Mouse (Mus musculus) v-Abl transformed pro-B cells (cell line): ENCODE measurements around the gene Rpia.

Experiments used
- in situ Hi-C, 2 experiments: fragments of 400-800 bp; cut with MboI; formaldehyde crosslinking; loops; one replicate each; pipeline ENCODE4 v1.15.1; 2025; ENCODE audit not compliant: unreplicated experiment in 2 of 2

Rpia gene

DNA sequence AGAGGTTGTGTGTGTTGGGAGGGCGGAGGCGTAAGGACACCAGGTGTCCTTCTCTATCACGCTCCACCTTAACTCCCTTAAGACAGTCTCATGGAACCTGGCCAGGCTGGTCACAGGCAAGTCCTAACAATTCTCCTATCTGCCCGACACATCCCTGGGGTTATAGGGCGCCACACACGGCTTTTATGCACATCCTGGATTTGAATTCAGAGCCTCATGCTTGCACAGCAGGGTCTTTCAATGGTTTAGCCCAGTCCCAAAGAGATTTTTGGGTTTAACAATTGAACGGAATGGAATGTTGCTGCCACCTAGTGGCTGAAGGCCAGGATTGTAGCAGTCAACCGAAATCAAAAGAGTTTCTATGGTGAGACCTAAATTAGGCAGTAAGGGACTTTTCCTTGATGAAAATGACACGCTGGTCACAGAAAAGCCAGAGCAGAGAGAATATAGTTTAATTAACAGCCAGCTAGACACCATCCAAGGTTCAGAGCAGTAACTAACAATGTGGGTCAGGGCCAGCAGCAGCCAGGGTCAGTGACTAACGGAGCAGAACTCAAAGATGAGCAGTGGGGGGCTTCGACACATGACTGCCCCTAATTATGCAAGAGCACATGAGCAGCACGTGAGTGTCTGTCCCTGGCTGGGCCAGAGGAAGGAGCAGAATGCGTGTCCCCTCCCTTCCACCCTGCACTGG lies 13.9 kb upstream of the Rpia start:
- in situ Hi-C loops = loop anchor here (10.0 to 25.0 kb wide), 4 partner anchors 481 to 1006 kb away; no protein-coding TSS in a partner anchor

DNA sequence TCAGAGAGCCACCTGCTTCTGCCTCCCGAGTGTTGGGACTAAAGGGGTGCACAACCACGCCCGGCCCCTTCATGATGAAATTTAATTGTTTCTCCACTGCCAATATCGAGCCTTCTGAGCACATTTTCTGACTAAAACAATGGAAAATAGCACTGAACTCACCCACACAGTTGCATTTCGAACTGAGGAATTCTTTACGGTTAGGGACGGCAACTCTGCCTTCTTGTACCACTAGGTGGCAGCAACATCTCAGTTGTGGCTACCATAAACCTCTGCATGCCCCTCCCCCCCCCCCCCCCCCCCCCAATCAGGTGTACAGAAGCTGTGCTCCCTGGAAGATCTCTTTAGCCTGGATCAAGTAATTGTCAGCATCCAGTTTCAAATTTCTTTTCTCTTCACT lies 13.2 kb upstream of the Rpia start:
- in situ Hi-C loops = loop anchor here (10.0 to 25.0 kb wide), 4 partner anchors 482 to 1007 kb away; no protein-coding TSS in a partner anchor

DNA sequence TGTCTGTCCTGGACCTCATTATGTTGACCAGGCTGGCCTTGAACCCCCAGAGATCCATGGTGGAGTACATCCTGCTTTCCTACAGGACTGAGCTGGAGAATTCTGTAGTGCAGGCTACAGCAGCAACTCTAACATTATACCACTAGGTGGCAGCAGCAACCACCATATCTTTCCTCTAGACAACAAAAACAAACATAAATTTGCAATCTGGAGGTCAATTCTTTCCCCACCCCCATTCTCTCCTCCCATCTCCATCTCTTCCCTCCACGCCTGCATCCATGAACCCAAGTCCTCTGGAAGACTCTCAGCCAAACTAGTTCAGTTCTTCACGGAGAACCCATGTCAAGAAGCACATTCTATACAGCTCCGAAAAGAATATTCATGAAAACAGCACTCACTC lies 12.6 kb upstream of the Rpia start:
- in situ Hi-C loops = loop anchor here (5.0 to 25.0 kb wide), 7 partner anchors 118 to 1008 kb away; no protein-coding TSS in a partner anchor

DNA sequence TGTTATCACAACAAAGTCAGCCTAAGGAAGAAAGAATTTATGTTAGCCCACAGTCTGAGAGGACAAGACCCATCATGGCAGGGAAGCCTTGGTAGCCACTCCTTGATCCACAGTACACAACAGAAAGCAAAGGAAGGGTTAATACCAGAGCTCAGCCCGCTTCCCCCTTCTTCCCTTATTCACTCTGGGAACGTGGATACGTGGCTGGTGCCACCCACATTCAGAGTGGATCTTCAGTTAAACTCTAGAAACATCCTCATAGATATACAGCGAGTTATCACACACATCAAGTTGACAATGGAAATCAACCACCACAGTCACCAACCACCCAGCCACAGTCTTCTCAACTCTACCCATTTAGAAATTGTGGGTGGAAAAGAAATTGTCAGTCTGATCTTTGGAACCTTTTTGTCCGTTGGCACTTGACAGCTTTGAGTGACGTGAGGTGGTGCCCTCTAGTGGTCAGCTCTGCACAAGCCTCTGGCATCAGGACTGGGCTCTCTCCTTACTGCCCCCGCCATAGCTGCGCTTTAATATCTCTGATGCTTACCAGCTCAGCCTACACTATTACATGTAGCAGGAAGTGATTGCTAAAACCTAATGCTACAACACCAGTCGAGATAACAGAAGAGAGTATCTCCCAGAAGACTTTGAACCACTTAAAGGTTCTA lies 5.7 kb upstream of the Rpia start:
- in situ Hi-C loops = no loop called here

DNA sequence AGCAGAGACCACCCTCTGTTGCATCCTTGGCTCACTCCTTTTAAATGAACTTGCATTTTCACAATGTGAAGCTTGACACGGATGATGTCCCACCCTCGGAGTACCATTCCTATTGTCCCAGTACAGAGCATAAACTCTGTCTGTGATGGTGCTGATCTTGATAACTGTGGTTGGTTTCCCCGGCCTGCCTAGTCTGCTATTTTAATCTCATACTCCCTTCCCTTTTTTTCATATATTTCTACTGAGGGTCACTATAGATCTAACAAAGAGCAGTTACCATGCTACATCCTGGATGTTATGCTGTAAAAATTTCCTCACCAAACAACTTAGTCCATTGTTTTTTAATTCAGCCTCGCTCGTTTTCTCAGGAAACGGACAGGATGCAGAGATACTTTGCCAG lies 4.9 kb upstream of the Rpia start:
- in situ Hi-C loops = no loop called here

DNA sequence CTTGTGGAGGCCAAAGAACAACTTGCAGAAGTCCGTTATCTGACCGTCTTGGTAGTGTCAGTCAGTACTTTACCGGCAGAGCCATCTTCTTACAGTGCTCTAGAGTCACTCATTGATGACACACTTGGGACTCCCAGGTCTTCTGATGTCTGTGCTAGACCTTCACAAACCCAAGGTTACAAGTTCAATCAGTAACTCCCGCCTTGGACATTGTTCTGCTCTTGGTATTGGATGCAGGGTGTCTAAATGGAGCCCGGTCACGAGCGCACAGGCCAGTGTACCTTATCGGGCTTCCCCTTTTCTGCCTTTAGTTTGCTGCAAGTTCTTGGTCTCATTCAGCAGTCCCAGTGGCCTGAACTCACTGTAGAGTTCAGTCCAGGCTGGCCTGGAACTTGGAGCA lies 612 bp upstream of the Rpia start:
- in situ Hi-C loops = no loop called here

DNA sequence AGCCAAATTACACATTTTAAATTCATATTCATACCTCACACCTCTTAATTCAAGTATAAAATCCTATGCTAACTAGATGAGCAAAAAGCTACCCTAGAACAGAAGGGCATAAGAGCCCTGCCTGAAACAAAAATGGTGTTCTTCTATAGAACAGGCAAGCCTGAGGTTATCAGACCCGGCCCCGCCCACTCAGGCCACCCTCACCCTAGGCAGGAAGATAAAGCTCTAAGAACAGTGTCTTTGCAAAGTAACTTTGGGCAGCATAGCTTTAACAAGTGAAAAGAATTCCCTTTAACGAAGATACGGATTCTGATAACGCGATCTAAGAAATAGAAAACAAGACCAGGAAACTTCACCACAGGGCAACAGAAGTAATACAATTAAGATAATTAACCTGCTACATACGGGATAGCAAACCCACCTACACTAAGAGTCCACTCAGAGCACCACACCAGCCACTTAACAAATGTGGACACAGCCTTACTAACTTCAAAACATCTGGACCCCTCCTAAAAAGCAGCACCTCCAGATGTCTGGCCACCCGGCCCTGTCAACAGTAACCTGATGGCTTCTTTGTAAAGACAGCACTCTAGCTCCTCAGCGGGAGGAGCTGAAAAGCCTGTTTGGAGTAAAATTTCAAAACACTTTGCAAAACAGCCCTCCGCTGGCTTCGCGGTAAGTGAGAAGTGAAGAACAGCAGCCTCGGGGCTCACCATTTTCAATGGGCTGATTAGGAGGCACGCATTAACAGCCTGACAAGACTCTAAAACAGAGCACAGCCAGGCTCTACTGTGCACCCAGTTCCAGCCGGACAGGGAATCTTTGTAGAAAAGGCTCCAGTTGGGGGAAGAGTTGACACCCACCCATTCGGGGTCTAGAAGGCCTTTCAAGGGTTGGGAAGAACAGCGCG lies 925 bp downstream of the Rpia start:
- in situ Hi-C loops = no loop called here

DNA sequence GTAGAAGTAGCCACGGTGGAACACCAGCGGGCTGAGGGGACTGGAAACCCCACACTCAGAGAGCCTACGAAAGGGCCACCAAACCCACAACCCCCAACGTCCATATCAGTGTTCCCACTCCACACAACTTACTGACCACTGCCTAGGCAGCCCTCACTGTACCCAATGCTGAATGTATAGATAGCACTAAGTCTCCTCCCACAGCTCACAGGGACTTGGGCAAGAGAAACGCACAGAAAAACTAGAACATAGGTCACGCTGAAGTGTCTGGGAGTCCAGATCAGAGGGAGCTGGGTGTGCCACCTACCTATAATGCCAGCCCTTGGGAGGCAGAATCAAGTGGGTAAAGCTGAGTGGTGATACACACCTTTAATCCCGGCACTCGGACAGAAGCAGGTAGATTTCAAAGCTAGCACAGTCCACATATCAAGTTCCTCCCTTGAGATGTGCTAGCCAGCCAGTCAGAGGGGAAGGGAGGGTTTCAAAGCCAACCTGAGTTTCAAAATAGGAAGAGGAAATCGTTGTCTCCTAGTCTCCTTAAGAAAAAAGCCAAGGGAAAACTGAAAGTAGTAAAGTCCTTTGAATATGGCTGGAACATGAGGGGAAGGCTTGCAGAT lies 1.9 kb downstream of the Rpia start:
- in situ Hi-C loops = no loop called here

DNA sequence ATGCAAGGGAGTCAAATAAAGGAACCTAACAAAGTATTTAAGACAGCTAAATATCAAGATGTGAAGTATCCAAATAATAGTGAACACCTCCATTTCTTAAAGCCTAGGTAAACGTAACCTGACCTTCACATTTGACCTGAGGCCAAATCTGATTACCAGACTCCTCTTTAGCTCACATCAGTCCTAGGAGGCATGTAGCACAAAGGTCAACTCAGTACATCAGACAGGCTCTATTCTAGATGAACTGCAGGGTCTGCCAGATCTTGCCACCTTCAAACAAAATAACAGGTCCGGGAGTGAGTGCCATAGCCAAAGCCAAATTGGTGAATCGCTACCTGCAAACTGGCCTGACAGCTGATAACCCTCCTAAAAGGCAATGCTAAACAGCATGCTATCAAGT lies 2.9 kb downstream of the Rpia start:
- in situ Hi-C loops = no loop called here

DNA sequence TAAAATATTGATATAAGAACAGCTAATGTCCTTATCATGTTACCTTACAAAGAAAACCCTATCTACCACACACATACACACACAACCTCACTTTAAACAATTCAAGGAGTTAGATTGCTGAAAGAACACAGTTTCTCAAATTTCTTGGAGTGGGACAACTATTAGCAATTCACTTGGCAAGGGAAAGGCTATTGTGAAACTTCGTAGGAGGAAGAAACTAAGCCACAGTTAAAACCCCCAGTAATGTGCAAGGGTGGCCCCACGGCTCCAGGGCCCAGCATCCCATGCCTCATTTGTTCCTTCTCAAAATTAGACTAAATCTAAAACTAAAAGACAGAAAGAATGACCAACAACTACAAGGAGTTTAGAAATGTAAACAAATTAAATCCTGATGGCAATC lies 4.5 kb downstream of the Rpia start:
- in situ Hi-C loops = no loop called here

DNA sequence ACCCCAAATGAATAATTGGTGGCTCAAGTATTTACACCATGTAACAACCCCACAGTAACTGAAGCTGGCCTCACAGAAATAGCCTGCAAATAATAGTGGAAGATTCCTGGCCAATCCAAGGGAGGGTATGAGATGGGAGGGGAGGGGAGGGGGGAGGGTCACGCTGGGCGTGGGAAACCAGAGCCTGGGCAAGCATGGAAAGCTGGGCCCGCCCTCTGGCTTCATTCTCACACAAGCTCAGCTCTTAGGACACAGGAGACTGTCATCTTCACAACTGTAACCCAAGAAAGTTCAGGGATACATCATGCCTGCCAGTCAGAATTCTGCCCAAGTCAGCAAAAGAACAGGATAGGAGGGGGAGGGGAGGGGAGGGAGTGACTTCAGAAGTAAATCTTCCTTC lies 6.2 kb downstream of the Rpia start:
- in situ Hi-C loops = no loop called here

DNA sequence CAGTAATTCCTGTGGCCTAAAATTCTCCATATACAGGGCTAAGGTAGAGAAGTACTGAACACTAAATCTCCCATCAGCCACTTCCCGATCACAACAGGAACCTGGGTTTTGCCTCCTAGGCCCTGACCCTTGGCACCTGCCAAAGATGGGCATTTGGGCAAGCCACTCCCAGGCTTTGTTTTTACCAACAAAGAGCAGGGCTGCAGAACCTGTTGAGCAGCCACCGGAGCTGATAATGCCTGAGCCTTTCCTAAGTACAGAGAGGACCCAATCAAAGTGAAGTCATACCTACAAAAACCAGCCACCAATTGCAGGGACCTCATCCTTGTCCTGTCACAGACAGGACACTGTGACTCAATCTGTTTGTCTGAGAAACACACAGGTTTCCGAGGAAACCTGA lies 7.2 kb downstream of the Rpia start:
- in situ Hi-C loops = no loop called here

DNA sequence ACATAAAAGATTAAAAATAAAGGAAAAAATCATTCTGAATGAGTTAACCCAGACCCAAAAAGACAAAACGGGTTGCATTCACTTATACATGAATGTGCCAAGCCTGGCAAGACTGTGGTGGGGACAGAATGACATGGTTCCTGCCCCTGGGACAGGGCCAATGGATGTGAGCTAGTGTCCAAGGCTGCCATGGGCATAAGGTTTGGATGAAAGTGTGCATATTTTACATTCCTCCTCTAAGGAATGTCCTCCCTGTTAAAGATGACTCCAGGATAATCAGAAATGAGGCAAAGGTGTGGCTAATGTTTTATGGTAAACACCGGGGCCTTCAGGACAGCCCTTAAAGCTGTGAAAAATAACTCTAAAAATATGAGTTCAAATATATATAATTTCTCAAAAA lies 10.7 kb downstream of the Rpia start:
- in situ Hi-C loops = no loop called here

DNA sequence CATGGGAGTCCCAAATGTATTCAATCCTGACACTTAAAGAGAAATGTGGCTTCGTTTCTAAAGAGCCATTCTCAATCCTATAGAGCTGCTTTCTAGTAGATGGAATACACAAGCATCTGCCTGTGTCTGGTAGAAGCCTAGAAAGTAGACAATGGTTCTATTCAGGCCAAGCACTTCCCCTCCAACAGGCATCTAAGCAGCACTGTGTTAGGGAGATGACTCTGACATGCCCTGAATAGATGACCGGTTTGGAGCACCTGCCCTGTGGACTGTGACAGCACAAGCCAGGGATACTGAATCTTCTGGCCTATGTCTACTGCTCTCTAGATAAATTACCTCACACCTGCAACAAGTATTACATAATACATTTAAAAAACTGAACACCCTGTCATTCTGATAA lies 17.7 kb downstream of the Rpia start:
- in situ Hi-C loops = no loop called here

DNA sequence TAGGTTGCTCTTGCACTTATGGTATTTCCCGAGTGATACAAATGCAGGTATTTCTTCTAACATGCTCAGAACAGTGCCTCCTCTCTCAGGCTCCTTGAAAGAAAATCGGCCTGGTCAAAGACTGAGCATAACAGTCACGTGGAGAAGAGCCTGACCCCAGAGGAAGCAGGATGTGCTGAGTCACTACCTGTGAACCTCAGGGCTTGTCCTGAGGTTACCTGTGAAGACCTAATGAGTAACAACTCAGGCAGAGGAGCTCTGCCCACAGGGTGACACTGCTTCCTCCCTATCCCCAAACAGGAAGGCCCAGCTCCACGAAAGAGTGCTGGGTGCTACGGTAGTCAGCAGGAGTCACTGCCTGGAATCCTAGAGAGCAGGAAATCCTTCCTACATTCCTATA lies 18.3 kb downstream of the Rpia start:
- in situ Hi-C loops = no loop called here

DNA sequence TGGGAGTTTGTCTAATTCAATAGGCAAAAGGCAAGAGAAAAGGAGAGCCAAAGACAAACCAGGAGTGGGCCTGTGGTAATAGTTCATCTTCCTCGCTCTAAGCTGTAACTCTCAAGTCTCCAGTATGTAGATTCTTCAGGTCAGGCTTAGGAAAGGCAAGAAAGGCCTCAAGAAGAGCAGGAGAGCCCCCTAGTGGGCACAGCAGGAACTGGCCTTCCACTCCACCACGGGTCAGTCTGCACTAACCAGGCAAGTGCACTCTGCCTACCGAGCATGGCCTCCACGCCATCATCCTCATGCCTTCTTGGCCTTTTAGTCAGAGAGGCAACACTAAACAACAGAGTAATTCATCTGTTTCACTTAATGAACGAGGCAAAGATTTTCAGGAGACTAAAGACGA lies 23.3 kb downstream of the Rpia start:
- in situ Hi-C loops = loop anchor here in 1 of 2 experiments (5.0 to 10.0 kb wide), 2 partner anchors 56 to 424 kb away; no protein-coding TSS in a partner anchor

DNA sequence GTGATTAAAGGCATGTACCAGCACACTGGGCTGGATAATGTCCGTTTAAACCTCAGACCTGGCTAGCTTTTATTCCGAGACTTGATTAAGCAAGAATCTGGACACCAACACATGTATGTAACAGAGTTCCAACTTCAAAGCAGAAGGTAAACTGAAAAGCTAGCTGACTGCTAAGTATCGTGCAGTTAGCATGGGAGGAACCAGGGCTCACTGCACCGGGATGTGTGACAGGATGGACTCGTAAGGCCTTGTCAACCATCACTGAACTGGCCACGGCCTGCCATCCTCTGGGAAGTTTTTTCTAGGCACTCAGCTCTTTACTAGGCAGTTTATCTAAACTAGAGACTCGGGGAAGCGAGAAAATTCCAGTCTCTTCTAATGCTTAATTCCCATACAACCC lies 27.0 kb downstream of the Rpia start:
- in situ Hi-C loops = loop anchor here in 1 of 2 experiments (5.0 to 10.0 kb wide), 2 partner anchors 53 to 420 kb away; no protein-coding TSS in a partner anchor

DNA sequence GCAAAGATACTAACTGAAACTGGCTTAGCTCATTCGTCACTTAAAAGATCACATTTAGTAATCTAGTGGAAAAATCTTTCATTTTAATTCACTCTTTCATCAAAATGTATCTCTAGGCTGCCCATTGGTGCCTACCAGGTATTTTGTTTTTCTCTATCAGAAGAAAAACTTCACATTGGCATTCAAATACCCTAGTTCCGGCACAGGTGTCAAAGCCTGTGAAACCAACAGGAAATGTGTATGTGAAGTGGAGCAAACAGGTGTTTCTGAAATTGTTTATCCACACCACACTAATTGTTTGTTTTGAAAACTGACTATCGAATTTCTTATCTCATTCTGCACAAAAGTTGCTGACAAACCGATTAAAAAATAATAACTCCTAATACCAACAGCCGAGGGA lies 27.5 kb downstream of the Rpia start:
- in situ Hi-C loops = loop anchor here in 1 of 2 experiments (10.0 kb wide), 1 partner anchor 420 kb away; no protein-coding TSS in a partner anchor

DNA sequence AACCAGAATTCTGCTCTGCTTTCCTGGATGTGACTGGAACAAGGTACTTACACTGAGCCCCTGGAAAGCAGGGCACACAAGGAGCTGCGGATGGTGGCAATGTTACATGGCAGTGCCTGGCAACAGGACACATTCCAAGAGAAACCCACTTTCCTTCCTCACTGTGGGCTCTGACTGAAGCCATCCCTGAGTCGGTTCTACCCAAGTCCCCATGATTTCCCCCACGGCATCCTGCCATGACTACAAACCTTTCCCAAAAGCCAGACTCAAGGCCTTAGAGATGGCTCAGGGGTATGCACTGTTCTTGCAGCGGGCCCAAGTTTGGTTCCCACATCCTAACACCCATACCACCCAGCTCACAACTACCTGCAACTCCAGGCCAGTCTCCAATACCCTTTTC lies 28.2 kb downstream of the Rpia start:
- in situ Hi-C loops = loop anchor here in 1 of 2 experiments (10.0 kb wide), 1 partner anchor 419 kb away; no protein-coding TSS in a partner anchor

DNA sequence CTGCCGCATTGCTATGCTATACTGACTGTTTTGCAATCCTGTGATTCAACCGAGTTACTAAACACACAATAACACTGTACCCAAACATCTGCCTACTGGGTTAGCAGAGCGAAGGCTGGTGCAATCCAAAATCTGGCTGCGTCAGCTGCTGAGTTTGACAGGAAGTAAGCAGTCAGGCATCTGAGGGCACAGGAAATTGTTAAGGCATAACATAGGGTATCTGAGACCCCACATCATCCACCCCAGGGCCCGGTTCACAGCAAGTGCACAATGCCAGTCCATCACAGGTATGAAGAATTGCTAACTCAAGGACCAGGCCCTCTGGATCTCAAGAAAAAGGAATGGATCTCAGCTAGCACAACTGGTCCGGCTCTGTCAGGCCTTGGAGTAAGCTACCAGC lies 29.4 kb downstream of the Rpia start:
- in situ Hi-C loops = loop anchor here in 1 of 2 experiments (10.0 kb wide), 1 partner anchor 418 kb away; no protein-coding TSS in a partner anchor
